Mouse (Mus musculus) stomach, postnatal 0 days (tissue): ENCODE data around the gene Ephb3.

Source experiments
- CTCF ChIP-seq: IDR thresholded peaks from 2 replicates; pipeline ENCODE4 v1.5.1; 2016; ENCODE audit warnings: antibody characterized with exemption, low read depth, mild to moderate bottlenecking, moderate library complexity
- EP300 ChIP-seq: optimal IDR thresholded peaks from 2 replicates; pipeline ENCODE3; 2016; ENCODE audit warnings: antibody characterized with exemption

DNA sequence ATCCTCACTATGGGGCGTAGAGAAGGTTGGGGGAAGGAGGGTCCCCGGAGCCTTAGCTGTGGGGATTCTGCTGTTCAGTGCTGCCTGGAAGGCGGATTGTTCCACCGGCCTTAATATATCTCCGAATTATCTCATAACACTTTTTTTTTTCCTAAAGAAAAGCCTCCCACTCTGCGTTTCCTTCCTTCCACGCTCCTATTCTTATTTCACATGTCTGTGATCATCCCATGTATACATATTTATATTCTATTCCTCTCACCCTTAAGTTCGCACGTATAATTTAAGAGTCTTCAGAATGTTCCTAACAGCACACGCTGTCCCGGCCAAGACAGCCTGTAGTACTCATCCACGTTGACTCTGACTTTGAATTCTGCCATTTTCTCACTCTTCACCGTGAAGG is 35.8 kb upstream of the Ephb3 start:
- TF ChIP-seq CTCF = no peak
- no peak for TF ChIP-seq EP300
